Mouse (Mus musculus): ENCODE data around the gene Tle4. TPM values are rescaled to one million over a fixed set of nuclear protein-coding genes. Genes with fewer than 3 reads are reported as not detected.

Gene Tle4
- polyA plus RNA-seq, 1 experiment, result 10.4 TPM

GRCm38 (mm10) chr19:14505885-14506548 is 91.8 kb downstream of the Tle4 start:
- no peak for DNase-seq
- Histone ChIP-seq H3K27me3 (replicated peaks; ENCODE audit: control insufficient read depth, insufficient read depth, low read length) (no peaks in the 10 kb centered on the region), H3K4me1 (ENCODE audit: control insufficient read depth, insufficient read depth, low read length) (no peaks in the 10 kb centered on the region; the same call in 1 of the 2 replicates), H3K36me3 (ENCODE audit: control insufficient read depth, insufficient read depth, low read length) (no peaks in the 10 kb centered on the region), H3K4me3 (ENCODE audit: insufficient read depth, low read depth, low read length) (no peak overlapping the region), H3K27ac (ENCODE audit: insufficient read depth, low read depth, low read length) (no peak overlapping the region)
- 95% methylated on average over 2 of the region's 2 CpGs for WGBS
- TF ChIP-seq POLR2A (IDR thresholded peaks at IDR 0.05; ENCODE audit: low read depth, low read length) (no peak), CTCF (conservative IDR thresholded peaks at IDR 0.05; ENCODE audit: insufficient read depth, insufficient read length, low read depth, low read length) (no peak)

GRCm38 (mm10) chr19:14505401-14505800 is 92.5 kb downstream of the Tle4 start:
- no peak overlapping the region for H3K4me3 ChIP-seq (ENCODE audit: insufficient read depth, low read depth, low read length)
- no peaks in the 10 kb centered on the region for H3K27me3 ChIP-seq (replicated peaks; ENCODE audit: control insufficient read depth, insufficient read depth, low read length)
- 89% methylated on average over 3 of the region's 3 CpGs for WGBS
- TF ChIP-seq CTCF (conservative IDR thresholded peaks at IDR 0.05; ENCODE audit: insufficient read depth, insufficient read length, low read depth, low read length) (no peak), POLR2A (IDR thresholded peaks at IDR 0.05; ENCODE audit: low read depth, low read length) (no peak)
- H3K36me3 ChIP-seq (ENCODE audit: control insufficient read depth, insufficient read depth, low read length), result no peaks in the 10 kb centered on the region
- no peak for DNase-seq
- H3K27ac ChIP-seq (ENCODE audit: insufficient read depth, low read depth, low read length), result no peak overlapping the region
- H3K4me1 ChIP-seq (ENCODE audit: control insufficient read depth, insufficient read depth, low read length), result no peaks in the 10 kb centered on the region; the same call in 1 of the 2 replicates

- no peak for DNase-seq
- WGBS, result 91% methylated on average over 6 of the region's 6 CpGs
- TF ChIP-seq CTCF (conservative IDR thresholded peaks at IDR 0.05; ENCODE audit: insufficient read depth, insufficient read length, low read depth, low read length), result no peak
- no peak for TF ChIP-seq POLR2A (IDR thresholded peaks at IDR 0.05; ENCODE audit: low read depth, low read length)
- Histone ChIP-seq H3K4me3 (ENCODE audit: insufficient read depth, low read depth, low read length) (no peak overlapping the region), H3K4me1 (ENCODE audit: control insufficient read depth, insufficient read depth, low read length) (no peaks in the 10 kb centered on the region; the same call in 1 of the 2 replicates), H3K27me3 (replicated peaks; ENCODE audit: control insufficient read depth, insufficient read depth, low read length) (no peaks in the 10 kb centered on the region), H3K27ac (ENCODE audit: insufficient read depth, low read depth, low read length) (no peak overlapping the region), H3K36me3 (ENCODE audit: control insufficient read depth, insufficient read depth, low read length) (no peaks in the 10 kb centered on the region)
Observed at GRCm38 (mm10) chr19:14503862-14504261, 94.0 kb downstream of the Tle4 start.

- no peak for TF ChIP-seq CTCF (conservative IDR thresholded peaks at IDR 0.05; ENCODE audit: insufficient read depth, insufficient read length, low read depth, low read length)
- TF ChIP-seq POLR2A (IDR thresholded peaks at IDR 0.05; ENCODE audit: low read depth, low read length), result no peak
- Histone ChIP-seq H3K27ac (ENCODE audit: insufficient read depth, low read depth, low read length) (no peak overlapping the region), H3K27me3 (replicated peaks; ENCODE audit: control insufficient read depth, insufficient read depth, low read length) (no peaks in the 10 kb centered on the region), H3K4me3 (ENCODE audit: insufficient read depth, low read depth, low read length) (no peak overlapping the region), H3K36me3 (ENCODE audit: control insufficient read depth, insufficient read depth, low read length) (no peaks in the 10 kb centered on the region), H3K4me1 (ENCODE audit: control insufficient read depth, insufficient read depth, low read length) (no peaks in the 10 kb centered on the region; the same call in 1 of the 2 replicates)
- 44% methylated on average over 7 of the region's 7 CpGs for WGBS
- DNase-seq, result no peak
Observed at GRCm38 (mm10) chr19:14502234-14502633, 95.6 kb downstream of the Tle4 start.

- TF ChIP-seq POLR2A (IDR thresholded peaks at IDR 0.05; ENCODE audit: low read depth, low read length), result no peak
- no peak for TF ChIP-seq CTCF (conservative IDR thresholded peaks at IDR 0.05; ENCODE audit: insufficient read depth, insufficient read length, low read depth, low read length)
- H3K4me1 ChIP-seq (ENCODE audit: control insufficient read depth, insufficient read depth, low read length), result no peaks in the 10 kb centered on the region; the same call in 1 of the 2 replicates
- H3K36me3 ChIP-seq (ENCODE audit: control insufficient read depth, insufficient read depth, low read length), result no peaks in the 10 kb centered on the region
- H3K4me3 ChIP-seq (ENCODE audit: insufficient read depth, low read depth, low read length), result no peak overlapping the region
- H3K27ac ChIP-seq (ENCODE audit: insufficient read depth, low read depth, low read length), result no peak overlapping the region
- no peak for DNase-seq
- H3K27me3 ChIP-seq (replicated peaks; ENCODE audit: control insufficient read depth, insufficient read depth, low read length), result no peaks in the 10 kb centered on the region
- 48% methylated on average over 3 of the region's 3 CpGs for WGBS
Observed at GRCm38 (mm10) chr19:14499835-14500425, 97.9 kb downstream of the Tle4 start.

GRCm38 (mm10) chr19:14493047-14493446 is 104.8 kb downstream of the Tle4 start:
- Histone ChIP-seq H3K27ac (ENCODE audit: insufficient read depth, low read depth, low read length) (no peak overlapping the region), H3K4me1 (ENCODE audit: control insufficient read depth, insufficient read depth, low read length) (no peaks in the 10 kb centered on the region), H3K4me3 (ENCODE audit: insufficient read depth, low read depth, low read length) (no peak overlapping the region), H3K36me3 (ENCODE audit: control insufficient read depth, insufficient read depth, low read length) (no peaks in the 10 kb centered on the region), H3K27me3 (replicated peaks; ENCODE audit: control insufficient read depth, insufficient read depth, low read length) (no peaks in the 10 kb centered on the region)
- TF ChIP-seq POLR2A (IDR thresholded peaks at IDR 0.05; ENCODE audit: low read depth, low read length) (no peak), CTCF (conservative IDR thresholded peaks at IDR 0.05; ENCODE audit: insufficient read depth, insufficient read length, low read depth, low read length) (no peak)
- WGBS, result 88% methylated on average over 3 of the region's 3 CpGs
- no peak for DNase-seq

GRCm38 (mm10) chr19:14487180-14487579 is 110.7 kb downstream of the Tle4 start:
- Histone ChIP-seq H3K4me1 (ENCODE audit: control insufficient read depth, insufficient read depth, low read length) (no peaks in the 10 kb centered on the region), H3K27me3 (replicated peaks; ENCODE audit: control insufficient read depth, insufficient read depth, low read length) (no peaks in the 10 kb centered on the region), H3K36me3 (ENCODE audit: control insufficient read depth, insufficient read depth, low read length) (no peaks in the 10 kb centered on the region), H3K27ac (ENCODE audit: insufficient read depth, low read depth, low read length) (no peak overlapping the region), H3K4me3 (ENCODE audit: insufficient read depth, low read depth, low read length) (no peak overlapping the region)
- 94% methylated on average over 9 of the region's 9 CpGs for WGBS
- TF ChIP-seq CTCF (conservative IDR thresholded peaks at IDR 0.05; ENCODE audit: insufficient read depth, insufficient read length, low read depth, low read length) (no peak), POLR2A (IDR thresholded peaks at IDR 0.05; ENCODE audit: low read depth, low read length) (no peak)
- no peak for DNase-seq

Data from kidney, adult 2 months (tissue).